Comparison of ENCODE assay signal across 20 mouse cellular contexts in genomic region chr13:92576688-92577087, GRCm38 (mm10). TPM values are rescaled to one million over a fixed set of nuclear protein-coding genes. Genes with fewer than 3 reads are reported as not detected.
"Had no signal": no experiment of that assay in that cellular context is flagged by ENCODE, and none has a peak within 500 bp of the region (broad histone marks: within the 10 kb centered on the region; RNA-seq: fewer than 3 reads in every experiment).

No protein-coding gene starts in this region.

- H3K4me3 ChIP-seq: kidney, embryonic 15.5 days; left cerebral cortex, adult 2 months; limb, embryonic 15.5 days; liver, embryonic 13.5 days; midbrain, embryonic 10.5 days; neural tube, embryonic 12.5 days; stomach, embryonic 15.5 days had no signal

- H3K36me3 ChIP-seq: kidney, embryonic 15.5 days; limb, embryonic 15.5 days; liver, embryonic 13.5 days; midbrain, embryonic 10.5 days; neural tube, embryonic 12.5 days; stomach, embryonic 15.5 days had no signal

- ATAC-seq: liver, postnatal 0 days had no signal

- DNase-seq: kidney, adult 18-20 months; kidney, postnatal 14 days; liver, embryonic 13.5 days; liver, postnatal 0 days; midbrain, embryonic 14.5 days; right cerebral cortex, postnatal 4 days; spleen, adult 18-20 months; thymus, postnatal 14 days had no signal

- H3K4me1 ChIP-seq: limb, embryonic 15.5 days; neural tube, embryonic 12.5 days had no signal

- H3K27ac ChIP-seq: kidney, embryonic 15.5 days; left cerebral cortex, adult 2 months; limb, embryonic 15.5 days; liver, embryonic 13.5 days; midbrain, embryonic 10.5 days; neural tube, embryonic 12.5 days; stomach, embryonic 15.5 days had no signal

- H3K27me3 ChIP-seq: kidney, embryonic 15.5 days; limb, embryonic 15.5 days; neural tube, embryonic 12.5 days; stomach, embryonic 15.5 days had no signal

- H3K9me3 ChIP-seq: kidney, embryonic 15.5 days; limb, embryonic 15.5 days; liver, embryonic 13.5 days; midbrain, embryonic 10.5 days; neural tube, embryonic 12.5 days; stomach, embryonic 15.5 days had no signal

- H3K4me2 ChIP-seq: kidney, embryonic 15.5 days; limb, embryonic 15.5 days; liver, embryonic 13.5 days; neural tube, embryonic 12.5 days; stomach, embryonic 15.5 days had no signal

- H3K9ac ChIP-seq: kidney, embryonic 15.5 days; limb, embryonic 15.5 days; liver, embryonic 13.5 days; liver, postnatal 0 days; neural tube, embryonic 12.5 days; stomach, embryonic 15.5 days had no signal

RNA-seq across cellular contexts. Expression of gene Spz1, which starts 0.7 kb away (rescaled TPM):
- total RNA-seq: layer of hippocampus, postnatal 25 days; left cerebral cortex, adult 2 months; left cerebral cortex, postnatal 14 days; neutrophil, adult 5-6 weeks had no signal
- polyA plus RNA-seq: kidney, embryonic 15.5 days; large intestine, adult 2 months; limb, embryonic 11.5 days; limb, embryonic 15.5 days; liver, embryonic 13.5 days; liver, postnatal 0 days; lung, embryonic 16.5 days; midbrain, embryonic 10.5 days; midbrain, embryonic 14.5 days; neural tube, embryonic 12.5 days; stomach, embryonic 15.5 days had no signal
